Mouse (Mus musculus) 416B (cell line): ENCODE measurements at regions not wholly inside any gene's neighbourhood (a gene's known extent, or its start where the extent isn't known, plus 50 kb on each side); places are given as distances from the start of the nearest gene placed in this dataset.

Source experiments
- DNase-seq: peaks from one replicate; pipeline ENCODE4 v3.0.0; 2011; ENCODE audit warnings: low read depth

DNA sequence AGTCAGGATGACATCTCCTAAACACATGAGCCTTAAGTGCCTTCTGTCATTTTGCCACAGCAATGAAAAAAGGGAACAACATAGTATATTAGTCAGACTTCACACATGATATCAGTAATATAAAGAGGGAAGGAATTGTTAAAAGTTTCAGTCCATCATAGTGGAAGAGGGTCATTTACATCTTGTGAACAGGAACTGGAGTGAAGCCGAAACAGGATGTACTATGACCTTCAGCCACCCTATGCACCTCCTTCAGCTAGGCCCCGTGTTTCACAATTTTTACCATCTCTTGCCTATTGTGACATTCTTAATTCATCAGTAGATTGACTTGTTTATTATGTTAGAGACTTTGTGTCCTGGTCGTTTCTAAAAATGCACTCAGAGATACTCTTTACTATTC, 59.8 kb upstream of the St3gal5 start:
- peak; percentile 49 for DNase-seq

DNA sequence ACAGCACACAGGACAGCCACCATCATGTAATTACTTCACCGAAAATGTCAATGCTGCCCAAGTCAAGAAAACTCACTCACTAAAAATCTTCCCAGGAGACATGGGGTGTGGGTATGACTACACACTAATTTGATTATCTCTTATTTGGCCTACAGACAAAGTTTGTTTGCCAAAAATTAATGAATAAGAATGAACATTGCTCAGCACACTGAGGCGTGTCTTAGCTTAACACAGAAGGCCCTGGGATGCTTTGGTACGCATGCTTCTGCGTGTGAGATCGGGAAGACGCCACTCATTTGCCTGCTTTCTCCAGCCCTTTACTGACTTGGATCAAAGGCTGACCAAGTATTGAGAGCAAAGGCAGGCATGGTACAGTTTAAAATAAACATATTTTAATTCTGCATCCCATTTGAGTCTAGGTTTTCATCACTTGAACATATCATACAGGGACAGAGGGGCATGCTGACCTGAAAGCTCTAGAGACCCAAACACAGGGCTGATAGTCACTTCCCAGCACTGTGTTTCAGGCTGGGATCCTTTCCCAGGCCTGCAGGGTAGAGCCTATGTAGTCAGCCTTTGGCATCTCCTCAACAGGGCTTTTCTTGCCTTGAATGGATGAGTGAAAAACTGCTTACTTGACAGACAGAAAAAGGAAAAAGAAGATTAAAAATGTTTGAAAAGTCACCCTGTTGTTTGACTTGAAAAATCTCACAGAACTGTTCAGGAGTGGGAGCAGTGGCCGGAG, 53.3 kb upstream of the St3gal5 start:
- DNase-seq, result no peak
